Mouse (Mus musculus): ENCODE measurements at regions not wholly inside any gene's neighbourhood (a gene's known extent, or its start where the extent isn't known, plus 50 kb on each side); places are given as distances from the start of the nearest gene placed in this dataset.

DNA sequence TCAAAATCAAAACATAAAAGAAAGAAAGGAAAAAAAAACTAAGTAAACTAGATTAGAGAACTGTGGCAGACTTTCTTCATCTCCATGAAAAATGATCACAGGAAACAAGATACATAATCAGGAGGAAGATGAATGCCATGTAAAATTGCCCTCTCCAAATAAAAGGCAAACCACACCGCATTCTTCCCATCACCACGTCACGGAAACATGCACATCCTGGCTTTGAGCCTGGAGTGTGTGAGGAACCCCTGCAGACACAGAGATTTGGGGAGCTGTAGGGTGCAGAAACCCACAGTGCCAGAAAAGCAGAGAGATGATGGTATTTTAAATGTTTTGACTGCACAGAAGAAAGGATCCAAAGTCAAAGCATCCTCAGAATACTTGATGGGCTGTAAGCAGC is 488.5 kb upstream of the Tenm4 start:
- TF ChIP-seq CTCF (IDR thresholded peaks at IDR 0.05) (no peak), EP300 (IDR thresholded peaks at IDR 0.05; ENCODE audit: insufficient read depth, low read depth, low read length) (no peak), POLR2A (IDR thresholded peaks at IDR 0.05; ENCODE audit: insufficient read depth, low read depth, low read length) (no peak)
